Mouse (Mus musculus): ENCODE measurements around the gene Srprb. TPM values are rescaled to one million over a fixed set of nuclear protein-coding genes. Genes with fewer than 3 reads are reported as not detected.

Gene Srprb
- total RNA-seq, 1 experiment, result 75.5 TPM

DNA sequence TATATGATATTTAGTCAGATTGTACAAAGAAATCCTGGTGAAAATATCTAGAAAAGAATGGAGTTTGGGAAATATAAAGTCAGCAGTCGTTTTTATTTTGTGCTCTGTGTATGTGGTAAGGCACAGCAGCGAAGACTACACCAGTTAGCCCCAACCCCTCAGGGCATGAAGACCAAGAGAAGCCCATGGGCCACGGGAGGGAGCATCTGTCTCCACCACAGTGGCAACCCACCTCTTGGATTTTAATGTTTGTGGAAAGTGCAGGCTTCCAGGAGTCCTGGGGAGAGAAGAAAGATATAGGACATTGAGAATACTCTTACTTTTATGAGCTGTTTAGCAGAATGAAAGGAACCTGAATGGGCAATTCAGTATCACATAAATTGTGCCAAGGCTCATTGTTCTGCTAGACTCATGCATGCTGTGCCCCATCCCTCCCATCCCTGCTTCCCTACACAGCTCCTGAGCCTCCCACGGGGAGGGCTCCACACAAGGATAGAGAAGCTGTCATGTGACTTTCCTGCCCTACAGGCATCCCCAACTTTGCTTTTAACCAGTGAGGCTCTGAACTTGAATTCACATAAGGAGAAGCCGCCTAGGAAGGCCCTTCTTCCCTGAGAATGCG lies 7.0 kb upstream of the Srprb start:
- no peak overlapping the region for H3K4me3 ChIP-seq (ENCODE audit: insufficient read depth in 1 of 2, low read depth in 1 of 2, low read length in 2 of 2, poor library complexity in 1 of 2, severe bottlenecking in 1 of 2)
- H3K9ac ChIP-seq (ENCODE audit: insufficient read depth, low read depth, low read length, poor library complexity, severe bottlenecking), result no peak overlapping the region
- H3K36me3 ChIP-seq (ENCODE audit: control insufficient read depth, insufficient read depth, low read length, poor library complexity, severe bottlenecking), result no peaks in the 10 kb centered on the region
- no peak for DNase-seq (ENCODE audit: low read depth, low spot score)
- in situ Hi-C loops (cut with MboI; ENCODE audit: low sequenced_read_pairs in 2 of 2, unreplicated experiment in 2 of 2), result no loop called here
- H3K4me1 ChIP-seq (ENCODE audit: control insufficient read depth in 2 of 2, insufficient read depth in 2 of 2, low read length in 2 of 2, poor library complexity in 1 of 2), result no peaks in the 10 kb centered on the region
- no peak overlapping the region for H3K27ac ChIP-seq (ENCODE audit: insufficient read depth, low read depth, low read length, poor library complexity, severe bottlenecking)
- no peaks in the 10 kb centered on the region for H3K9me3 ChIP-seq (ENCODE audit: control insufficient read depth, insufficient read depth, low read depth, low read length)
- TF ChIP-seq CHD2 (IDR thresholded peaks at IDR 0.05; ENCODE audit: low read depth, low read length) (no peak), ZC3H11A (IDR thresholded peaks at IDR 0.05; ENCODE audit: borderline replicate concordance, low read depth, low read length) (no peak), ZNF384 (IDR thresholded peaks at IDR 0.05; ENCODE audit: low read depth, low read length) (no peak), MAFK (IDR thresholded peaks at IDR 0.05; ENCODE audit: insufficient read depth, low read depth, low read length) (no peak), HCFC1 (IDR thresholded peaks at IDR 0.05; ENCODE audit: borderline replicate concordance, insufficient read depth, low read length) (no peak)

DNA sequence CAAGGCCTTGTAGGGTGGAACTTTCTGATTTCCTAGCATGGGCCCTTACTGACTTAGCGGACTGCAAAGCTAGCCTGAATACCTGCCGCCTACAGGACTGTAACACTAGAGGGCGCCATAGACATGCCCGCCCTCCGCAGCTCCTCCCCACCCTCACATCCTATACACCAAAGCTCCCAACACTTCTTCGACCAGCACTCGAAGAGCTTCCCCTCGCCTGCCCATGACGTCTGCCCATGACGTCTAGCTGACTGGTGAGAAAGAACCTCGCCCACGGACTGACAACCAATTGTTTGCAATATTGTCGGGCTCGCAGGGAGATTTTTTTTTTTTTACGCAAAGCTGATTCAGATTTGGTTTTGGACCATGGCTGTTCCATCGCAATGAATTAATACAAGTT lies 5.9 kb upstream of the Srprb start:
- H3K9me3 ChIP-seq (ENCODE audit: control insufficient read depth, insufficient read depth, low read depth, low read length), result no peaks in the 10 kb centered on the region
- DNase-seq (ENCODE audit: low read depth, low spot score), result peak; percentile 66
- H3K4me1 ChIP-seq (ENCODE audit: control insufficient read depth in 2 of 2, insufficient read depth in 2 of 2, low read length in 2 of 2, poor library complexity in 1 of 2), result no peaks in the 10 kb centered on the region
- no peaks in the 10 kb centered on the region for H3K36me3 ChIP-seq (ENCODE audit: control insufficient read depth, insufficient read depth, low read length, poor library complexity, severe bottlenecking)
- no peak overlapping the region for H3K4me3 ChIP-seq (ENCODE audit: insufficient read depth in 1 of 2, low read depth in 1 of 2, low read length in 2 of 2, poor library complexity in 1 of 2, severe bottlenecking in 1 of 2)
- no peak for TF ChIP-seq CHD2 (IDR thresholded peaks at IDR 0.05; ENCODE audit: low read depth, low read length)
- no peak for TF ChIP-seq HCFC1 (IDR thresholded peaks at IDR 0.05; ENCODE audit: borderline replicate concordance, insufficient read depth, low read length)
- TF ChIP-seq ZC3H11A (IDR thresholded peaks at IDR 0.05; ENCODE audit: borderline replicate concordance, low read depth, low read length), result no peak
- TF ChIP-seq ZNF384 (IDR thresholded peaks at IDR 0.05; ENCODE audit: low read depth, low read length), result no peak
- TF ChIP-seq MAFK (IDR thresholded peaks at IDR 0.05; ENCODE audit: insufficient read depth, low read depth, low read length), result no peak
- H3K27ac ChIP-seq (ENCODE audit: insufficient read depth, low read depth, low read length, poor library complexity, severe bottlenecking), result no peak overlapping the region
- in situ Hi-C loops (cut with MboI; ENCODE audit: low sequenced_read_pairs in 2 of 2, unreplicated experiment in 2 of 2), result no loop called here
- no peak overlapping the region for H3K9ac ChIP-seq (ENCODE audit: insufficient read depth, low read depth, low read length, poor library complexity, severe bottlenecking)

DNA sequence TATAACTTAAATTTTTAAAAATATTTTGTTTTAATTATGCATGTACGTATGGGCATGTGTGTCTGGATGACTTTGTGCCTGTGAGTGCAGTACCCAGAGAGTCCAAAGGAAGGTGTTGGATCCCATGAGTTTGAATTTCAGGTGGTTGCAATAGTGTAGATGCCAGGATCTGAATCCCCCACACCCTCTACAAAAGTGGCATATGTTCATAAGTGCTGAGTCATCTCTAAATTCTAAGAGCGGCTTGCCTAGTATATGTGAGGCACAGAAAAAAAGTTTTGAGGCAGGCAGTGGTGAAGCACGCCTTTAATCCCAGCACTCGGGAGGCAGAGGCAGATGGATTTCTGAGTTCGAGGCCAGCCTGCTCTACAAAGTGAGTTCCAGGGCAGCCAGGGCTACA lies 3.8 kb upstream of the Srprb start:
- TF ChIP-seq CHD2 (IDR thresholded peaks at IDR 0.05; ENCODE audit: low read depth, low read length) (no peak), MAFK (IDR thresholded peaks at IDR 0.05; ENCODE audit: insufficient read depth, low read depth, low read length) (0 out of 2 replicates have a peak, but pooled peaks have one; percentile 54)
- H3K4me3 ChIP-seq (ENCODE audit: insufficient read depth in 1 of 2, low read depth in 1 of 2, low read length in 2 of 2, poor library complexity in 1 of 2, severe bottlenecking in 1 of 2), result no peak overlapping the region
- no peak for DNase-seq (ENCODE audit: low read depth, low spot score)
- H3K36me3 ChIP-seq (ENCODE audit: control insufficient read depth, insufficient read depth, low read length, poor library complexity, severe bottlenecking), result no peaks in the 10 kb centered on the region
- no peak overlapping the region for H3K27ac ChIP-seq (ENCODE audit: insufficient read depth, low read depth, low read length, poor library complexity, severe bottlenecking)
- no peaks in the 10 kb centered on the region for H3K4me1 ChIP-seq (ENCODE audit: control insufficient read depth in 2 of 2, insufficient read depth in 2 of 2, low read length in 2 of 2, poor library complexity in 1 of 2)
- H3K9me3 ChIP-seq (ENCODE audit: control insufficient read depth, insufficient read depth, low read depth, low read length), result no peaks in the 10 kb centered on the region
- in situ Hi-C loops (cut with MboI; ENCODE audit: low sequenced_read_pairs in 2 of 2, unreplicated experiment in 2 of 2), result no loop called here
- no peak overlapping the region for H3K9ac ChIP-seq (ENCODE audit: insufficient read depth, low read depth, low read length, poor library complexity, severe bottlenecking)

- Histone ChIP-seq H3K27ac (ENCODE audit: insufficient read depth, low read depth, low read length, poor library complexity, severe bottlenecking) (no peak overlapping the region), H3K36me3 (ENCODE audit: control insufficient read depth, insufficient read depth, low read length, poor library complexity, severe bottlenecking) (peaks cover 23% of the 10 kb centered on the region), H3K4me1 (ENCODE audit: control insufficient read depth in 2 of 2, insufficient read depth in 2 of 2, low read length in 2 of 2, poor library complexity in 1 of 2) (peaks cover 0 to 9% of the 10 kb centered on the region in 2 experiments; a peak in 2 of 4 replicates), H3K9me3 (ENCODE audit: control insufficient read depth, insufficient read depth, low read depth, low read length) (no peaks in the 10 kb centered on the region), H3K9ac (ENCODE audit: insufficient read depth, low read depth, low read length, poor library complexity, severe bottlenecking) (no peak overlapping the region), H3K4me3 (ENCODE audit: insufficient read depth in 1 of 2, low read depth in 1 of 2, low read length in 2 of 2, poor library complexity in 1 of 2, severe bottlenecking in 1 of 2) (no peak overlapping the region)
- no peak for DNase-seq (ENCODE audit: low read depth, low spot score)
- in situ Hi-C loops (cut with MboI; ENCODE audit: low sequenced_read_pairs in 2 of 2, unreplicated experiment in 2 of 2), result no loop called here
- TF ChIP-seq HCFC1 (IDR thresholded peaks at IDR 0.05; ENCODE audit: borderline replicate concordance, insufficient read depth, low read length), result no peak
These were observed 13.5 kb downstream of the Srprb start for GRCm38 (mm10) chr9:103188416-103188815.

- DNase-seq (ENCODE audit: low read depth, low spot score), result no peak
- H3K36me3 ChIP-seq (ENCODE audit: control insufficient read depth, insufficient read depth, low read length, poor library complexity, severe bottlenecking), result peaks cover 19% of the 10 kb centered on the region
- no peak overlapping the region for H3K27ac ChIP-seq (ENCODE audit: insufficient read depth, low read depth, low read length, poor library complexity, severe bottlenecking)
- TF ChIP-seq ZNF384 (IDR thresholded peaks at IDR 0.05; ENCODE audit: low read depth, low read length) (no peak), CHD2 (IDR thresholded peaks at IDR 0.05; ENCODE audit: low read depth, low read length) (no peak), ZC3H11A (IDR thresholded peaks at IDR 0.05; ENCODE audit: borderline replicate concordance, low read depth, low read length) (no peak), MAFK (IDR thresholded peaks at IDR 0.05; ENCODE audit: insufficient read depth, low read depth, low read length) (no peak), HCFC1 (IDR thresholded peaks at IDR 0.05; ENCODE audit: borderline replicate concordance, insufficient read depth, low read length) (no peak)
- H3K9ac ChIP-seq (ENCODE audit: insufficient read depth, low read depth, low read length, poor library complexity, severe bottlenecking), result no peak overlapping the region
- H3K4me3 ChIP-seq (ENCODE audit: insufficient read depth in 1 of 2, low read depth in 1 of 2, low read length in 2 of 2, poor library complexity in 1 of 2, severe bottlenecking in 1 of 2), result no peak overlapping the region
- in situ Hi-C loops (cut with MboI; ENCODE audit: low sequenced_read_pairs in 2 of 2, unreplicated experiment in 2 of 2), result no loop called here
- no peaks in the 10 kb centered on the region for H3K9me3 ChIP-seq (ENCODE audit: control insufficient read depth, insufficient read depth, low read depth, low read length)
- peaks cover 0 to 12% of the 10 kb centered on the region in 2 experiments; a peak in 2 of 4 replicates for H3K4me1 ChIP-seq (ENCODE audit: control insufficient read depth in 2 of 2, insufficient read depth in 2 of 2, low read length in 2 of 2, poor library complexity in 1 of 2)
These were observed 15.2 kb downstream of the Srprb start for GRCm38 (mm10) chr9:103186747-103187146.

Data from ES-E14 (cell line).